Mouse (Mus musculus): Measurements from ENCODE around the gene Slc6a15.

Gene Slc6a15

GRCm38 (mm10) chr10:103367371-103368295, at the start of gene Slc6a15:
Gene Slc6a15, plus strand, starts transcription at chr10:103367783.
- peak; percentile 67 for DNase-seq

- DNase-seq, result no peak
Observed at GRCm38 (mm10) chr10:103321941-103322340, 45.6 kb upstream of the Slc6a15 start.

GRCm38 (mm10) chr10:103323386-103323785, 44.2 kb upstream of the Slc6a15 start:
- no peak for DNase-seq

GRCm38 (mm10) chr10:103334306-103334705, 33.3 kb upstream of the Slc6a15 start:
- no peak for DNase-seq

GRCm38 (mm10) chr10:103339928-103340327, 27.7 kb upstream of the Slc6a15 start:
- peak; percentile 40 for DNase-seq

- DNase-seq, result no peak
Observed at GRCm38 (mm10) chr10:103346797-103347196, 20.8 kb upstream of the Slc6a15 start.

GRCm38 (mm10) chr10:103368296-103369080, 905 bp downstream of the Slc6a15 start:
- DNase-seq, result peak; percentile 34

GRCm38 (mm10) chr10:103369081-103369420, 1.5 kb downstream of the Slc6a15 start:
- peak; percentile 56 for DNase-seq

- DNase-seq, result peak; percentile 18
Observed at GRCm38 (mm10) chr10:103402171-103402570, 34.6 kb downstream of the Slc6a15 start.

GRCm38 (mm10) chr10:103427717-103428116, 60.1 kb downstream of the Slc6a15 start:
- no peak for DNase-seq

GRCm38 (mm10) chr10:103442588-103442987, 75.0 kb downstream of the Slc6a15 start:
- no peak for DNase-seq

GRCm38 (mm10) chr10:103443070-103443469, 75.5 kb downstream of the Slc6a15 start:
- DNase-seq, result peak; percentile 26

- peak; percentile 14 for DNase-seq
Observed at GRCm38 (mm10) chr10:103448340-103448739, 80.8 kb downstream of the Slc6a15 start.

GRCm38 (mm10) chr10:103457896-103458295, 90.3 kb downstream of the Slc6a15 start:
- DNase-seq, result no peak

Measured in layer of hippocampus, adult 9-11 months (tissue).